18 mouse cellular contexts compared by ENCODE assay signal in genomic region chr8:121926266-121926665, GRCm38 (mm10). TPM values are rescaled to one million over a fixed set of nuclear protein-coding genes. Genes with fewer than 3 reads are reported as not detected.
DNase-seq lines count a peak whose midpoint lies in the region; ATAC-seq and TF ChIP-seq lines count a peak whose summit lies in the region.
"Had no signal": no experiment of that assay in that cellular context is flagged by ENCODE, and none has a peak within 500 bp of the region (broad histone marks: within the 10 kb centered on the region; RNA-seq: fewer than 3 reads in every experiment).

No protein-coding gene starts in this region.

- H3K4me3 ChIP-seq in CH12.LX (replicated peaks in 1 of 3; ENCODE audit: low read depth in 2 of 3, low read length in 2 of 3, poor library complexity in 1 of 3): no peak overlapping the region
- no peak overlapping the region for H3K4me3 ChIP-seq in myocyte
- H3K4me3 ChIP-seq in intestine, postnatal 0 days (ENCODE audit: low read depth, low read length): no peak overlapping the region
- H3K4me3 ChIP-seq in liver, postnatal 0 days (ENCODE audit: low read depth, low read length): no peak overlapping the region

- WGBS in intestine, postnatal 0 days: 56% methylated on average over 8 of the region's 8 CpGs
- 63% methylated on average over 8 of the region's 8 CpGs for WGBS in liver, postnatal 0 days (ENCODE audit: insufficient replicate concordance)

- TF ChIP-seq POLR2A in CH12.LX (IDR thresholded peaks at IDR 0.05; ENCODE audit: low read depth, low read length): no peak
- TF ChIP-seq POLR2A in myocyte (IDR thresholded peaks at IDR 0.05; ENCODE audit: insufficient read length, low read depth): no peak

- DNase-seq in 3T3-L1 (ENCODE audit: low read depth, low spot score) (peak; percentile 55), CH12.LX (ENCODE audit: extremely low read depth) (no peak), MN1 (ENCODE audit: low spot score) (peak; percentile 76)
- DNase-seq in retina, postnatal 1 day: no peak
- DNase-seq in Muller cell, postnatal 12 days (ENCODE audit: inconsistent ontology term): no peak
- DNase-seq in liver, postnatal 0 days: no peak
- DNase-seq: cerebellum, adult 11-12 months had no signal

- H3K9me3 ChIP-seq in CH12.LX (replicated peaks; ENCODE audit: low read length): peaks cover 3% of the 10 kb centered on the region
- no peaks in the 10 kb centered on the region for H3K9me3 ChIP-seq in intestine, postnatal 0 days (ENCODE audit: control insufficient read depth)
- H3K9me3 ChIP-seq in liver, postnatal 0 days (ENCODE audit: low read length): no peaks in the 10 kb centered on the region
- H3K9me3 ChIP-seq: G1E had no signal

- no peaks in the 10 kb centered on the region for H3K27me3 ChIP-seq in CH12.LX (replicated peaks)
- H3K27me3 ChIP-seq in myocyte (ENCODE audit: control insufficient read depth, insufficient read depth, insufficient read length): no peaks in the 10 kb centered on the region
- no peaks in the 10 kb centered on the region for H3K27me3 ChIP-seq in intestine, postnatal 0 days (replicated peaks; ENCODE audit: control insufficient read depth, insufficient read depth, low read length)
- H3K27me3 ChIP-seq in liver, postnatal 0 days (ENCODE audit: insufficient read depth, low read length): no peaks in the 10 kb centered on the region
- H3K27me3 ChIP-seq: Patski had no signal

- peak overlapping the region; percentile 68 for H3K9ac ChIP-seq in CH12.LX (ENCODE audit: insufficient read depth, low read depth)
- H3K9ac ChIP-seq in intestine, postnatal 0 days (ENCODE audit: low read depth, low read length): no peak overlapping the region
- no peak overlapping the region for H3K9ac ChIP-seq in liver, postnatal 0 days (replicated peaks)

- no peak for TF ChIP-seq EP300 in CH12.LX (IDR thresholded peaks at IDR 0.05; ENCODE audit: low read length)
- TF ChIP-seq EP300 in liver, postnatal 0 days (IDR thresholded peaks at IDR 0.05; ENCODE audit: low read depth): no peak

- H3K79me2 ChIP-seq in CH12.LX (replicated peaks; ENCODE audit: control insufficient read depth, extremely low read depth, insufficient read depth, poor library complexity, severe bottlenecking) (no peaks in the 10 kb centered on the region), myocyte (ENCODE audit: control insufficient read depth, insufficient read depth) (no peaks in the 10 kb centered on the region)

- H3K4me2 ChIP-seq in CH12.LX (ENCODE audit: insufficient read depth, low read depth, poor library complexity, severe bottlenecking) (peak overlapping the region; percentile 80; the same call in 1 of the 2 replicates), myocyte (ENCODE audit: low read depth) (peak overlapping the region; percentile 45)
- H3K4me2 ChIP-seq in intestine, postnatal 0 days (replicated peaks; ENCODE audit: low read depth): no peak overlapping the region
- no peak overlapping the region for H3K4me2 ChIP-seq in liver, postnatal 0 days (ENCODE audit: low read depth, low read length)

- no peak for TF ChIP-seq RAD21 in CH12.LX (IDR thresholded peaks at IDR 0.05; ENCODE audit: low read depth, low read length)

- H3ac ChIP-seq in myocyte (ENCODE audit: control insufficient read depth, insufficient read length): no peak overlapping the region

- in situ Hi-C loops in CH12.LX (cut with MboI; ENCODE audit: low pct_ligation_motif_present, low pct_unique_long_range_greater_than_20kb, low sequenced_read_pairs): loop anchor here (10.0 kb wide), 1 partner anchor 51 kb away; no protein-coding TSS in a partner anchor

- no peaks in the 10 kb centered on the region for H3K36me3 ChIP-seq in CH12.LX (replicated peaks in 1 of 2; ENCODE audit: control insufficient read depth in 1 of 2, insufficient read depth in 1 of 2, low read length in 1 of 2)
- no peaks in the 10 kb centered on the region for H3K36me3 ChIP-seq in myocyte (ENCODE audit: control insufficient read depth, insufficient read depth)
- H3K36me3 ChIP-seq in intestine, postnatal 0 days (ENCODE audit: control insufficient read depth, insufficient read depth): no peaks in the 10 kb centered on the region
- no peaks in the 10 kb centered on the region for H3K36me3 ChIP-seq in liver, postnatal 0 days (replicated peaks; ENCODE audit: insufficient read depth, low read length)
- H3K36me3 ChIP-seq: G1E had no signal

- TF ChIP-seq CTCF in CH12.LX (conservative IDR thresholded peaks at IDR 0.05 in 1 of 2, IDR thresholded peaks at IDR 0.05 in 1 of 2; ENCODE audit: low read depth in 2 of 2, low read length in 2 of 2): no peak
- no peak for TF ChIP-seq CTCF in intestine, postnatal 0 days (IDR thresholded peaks at IDR 0.05; ENCODE audit: low read depth)
- no peak for TF ChIP-seq CTCF in liver, postnatal 0 days (IDR thresholded peaks at IDR 0.05; ENCODE audit: low read depth)

- peaks cover 8 to 32% of the 10 kb centered on the region in 2 experiments for H3K4me1 ChIP-seq in CH12.LX (ENCODE audit: control insufficient read depth in 1 of 2, insufficient read depth in 2 of 2)
- no peaks in the 10 kb centered on the region for H3K4me1 ChIP-seq in intestine, postnatal 0 days (replicated peaks; ENCODE audit: control insufficient read depth, insufficient read depth, low read length)
- no peaks in the 10 kb centered on the region for H3K4me1 ChIP-seq in liver, postnatal 0 days (ENCODE audit: insufficient read depth)

- ATAC-seq in intestine, postnatal 0 days: no peak
- ATAC-seq in liver, postnatal 0 days: no peak

- dilution Hi-C loops in CH12.LX (cut with MboI; ENCODE audit: extremely low pct_ligation_motif_present, extremely low pct_unique_long_range_greater_than_20kb, low sequenced_read_pairs): no loop called here

- peak overlapping the region; percentile 82 for H3K27ac ChIP-seq in CH12.LX (ENCODE audit: insufficient read depth, low read depth)
- no peak overlapping the region for H3K27ac ChIP-seq in intestine, postnatal 0 days (ENCODE audit: low read depth, low read length)
- H3K27ac ChIP-seq in liver, postnatal 0 days (ENCODE audit: low read depth): no peak overlapping the region

TF ChIP-seq in CH12.LX, 34 proteins besides CTCF, POLR2A, EP300 and RAD21:
- TF ChIP-seq JUND (conservative IDR thresholded peaks at IDR 0.05; ENCODE audit: low read depth, low read length) (no peak), TBP (conservative IDR thresholded peaks at IDR 0.05; ENCODE audit: low read depth, low read length) (no peak), MEF2A (IDR thresholded peaks at IDR 0.05; ENCODE audit: borderline replicate concordance, low read depth, low read length) (no peak), GABPA (IDR thresholded peaks at IDR 0.05; ENCODE audit: insufficient replicate concordance, low read depth, low read length) (no peak), SMC3 (IDR thresholded peaks at IDR 0.05; ENCODE audit: low read depth, low read length) (no peak), ZC3H11A (IDR thresholded peaks at IDR 0.05; ENCODE audit: low read depth, low read length) (no peak), USF2 (conservative IDR thresholded peaks at IDR 0.05; ENCODE audit: low read depth, low read length) (no peak), CHD2 (IDR thresholded peaks at IDR 0.05; ENCODE audit: low read length) (no peak), MXI1 (IDR thresholded peaks at IDR 0.05; ENCODE audit: low read depth, low read length) (no peak), ZKSCAN1 (IDR thresholded peaks at IDR 0.05; ENCODE audit: borderline replicate concordance, low read depth, low read length) (no peak), ELF1 (IDR thresholded peaks at IDR 0.05; ENCODE audit: low read depth, low read length) (no peak), ZMIZ1 (IDR thresholded peaks at IDR 0.05; ENCODE audit: low read depth, low read length) (no peak)

TF ChIP-seq in myocyte, 11 proteins besides CTCF, POLR2A, EP300 and RAD21:
- no peak for TF ChIP-seq SRF (IDR thresholded peaks at IDR 0.05; ENCODE audit: control insufficient read depth, insufficient read length, low read depth)
- no peak for TF ChIP-seq E2F4 (IDR thresholded peaks at IDR 0.05; ENCODE audit: insufficient read depth)
- no peak for TF ChIP-seq REST (IDR thresholded peaks at IDR 0.05; ENCODE audit: insufficient read depth, insufficient read length)
- TF ChIP-seq MAX (IDR thresholded peaks at IDR 0.05; ENCODE audit: low read depth): no peak

RNA-seq across cellular contexts. Expression of gene Car5a, which starts 18.4 kb away (rescaled TPM):
- total RNA-seq in CH12.LX (2012; rRNA removed): 3.1 and 9.7 TPM in 2 replicates
- total RNA-seq in CH12.LX (2014; rRNA removed): not detected in 2 replicates
- 0.90 and 1.6 TPM in 2 replicates for polyA plus RNA-seq in CH12.LX (2012; ENCODE audit: insufficient read length, low read depth)
- polyA plus RNA-seq in myocyte (2012; fragmentation: generic; extraction: Trizol): not detected
- polyA plus RNA-seq in intestine, postnatal 0 days (2015; fragmentation: Nextera tagmentation; extraction: Ambion mirVana): 10.1 and 11.1 TPM in 2 replicates
- 5.9 and 9.6 TPM in 2 replicates for polyA plus RNA-seq in liver, postnatal 0 days (2015; fragmentation: Nextera tagmentation; extraction: Ambion mirVana)
- total RNA-seq: adrenal gland, adult 18-20 months; adrenal gland, adult 8-10 months; adrenal gland, postnatal 25 days; adrenal gland, postnatal 36 days; MEL had no signal
- polyA plus RNA-seq: C2C12; CD4-positive, CD25-positive, alpha-beta regulatory T cell, adult 4 months; Patski had no signal

RNA-seq across cellular contexts. Expression of gene Slc7a5, which starts 18.8 kb away (rescaled TPM):
- total RNA-seq in CH12.LX (2012; rRNA removed) (156 and 207 TPM in 2 replicates), CH12.LX (2014; rRNA removed) (110 and 119 TPM in 2 replicates)
- polyA plus RNA-seq in CH12.LX (2012; ENCODE audit: insufficient read length, low read depth) (235 and 291 TPM in 2 replicates), myocyte (2012; fragmentation: generic; extraction: Trizol) (612 TPM)
- polyA plus RNA-seq in intestine, postnatal 0 days (2015; fragmentation: Nextera tagmentation; extraction: Ambion mirVana): 4.7 and 6.1 TPM in 2 replicates
- 10.5 and 10.8 TPM in 2 replicates for polyA plus RNA-seq in liver, postnatal 0 days (2015; fragmentation: Nextera tagmentation; extraction: Ambion mirVana)

RNA-seq across cellular contexts. Expression of gene Banp, which starts 23.3 kb away (rescaled TPM):
- total RNA-seq in CH12.LX (2012; rRNA removed) (29.1 and 34.2 TPM in 2 replicates), CH12.LX (2014; rRNA removed) (20.9 and 25.7 TPM in 2 replicates)
- polyA plus RNA-seq in CH12.LX (2012; ENCODE audit: insufficient read length, low read depth) (13.2 and 14.9 TPM in 2 replicates), myocyte (2012; fragmentation: generic; extraction: Trizol) (30.3 TPM)
- polyA plus RNA-seq in intestine, postnatal 0 days (2015; fragmentation: Nextera tagmentation; extraction: Ambion mirVana): 9.4 and 9.5 TPM in 2 replicates
- polyA plus RNA-seq in liver, postnatal 0 days (2015; fragmentation: Nextera tagmentation; extraction: Ambion mirVana): 7.6 and 7.9 TPM in 2 replicates

Comparison
In these comparisons a context has a peak if more than half of its experiments do, and no peak if none do; other contexts are left out.
1. DNase-seq: peak in 3T3-L1 (single experiment) and MN1 (single experiment); none in CH12.LX (single experiment), retina, postnatal 1 day (single experiment), Muller cell, postnatal 12 days (single experiment) and liver, postnatal 0 days (single experiment).
2. H3K4me2 ChIP-seq: peak in CH12.LX (single experiment) and myocyte (single experiment); none in intestine, postnatal 0 days (single experiment) and liver, postnatal 0 days (single experiment).
3. RNA of gene Slc7a5, which starts 18.8 kb away (polyA plus RNA-seq): 612 TPM in myocyte (single experiment) and 235 to 291 TPM in CH12.LX; 10.5 to 10.8 TPM in liver, postnatal 0 days and 4.7 to 6.1 TPM in intestine, postnatal 0 days; every median in the first group is over 10 times any median in the second.